Mouse (Mus musculus) MEL (cell line): ENCODE data around the gene Mafk. TPM values are rescaled to one million over a fixed set of nuclear protein-coding genes. Genes with fewer than 3 reads are reported as not detected.

Source experiments
- DNase-seq: peaks from one replicate; pipeline ENCODE4 v3.0.0; 2011; ENCODE audit warnings: low read depth, low spot score
- H3K27ac ChIP-seq: 2 replicates; pipeline ENCODE4 v1.5.1; 2012; ENCODE audit warnings: low read depth, mild to moderate bottlenecking, control low read depth, low read length, moderate library complexity; ENCODE audit not compliant: control insufficient read depth
- H3K27me3 ChIP-seq, 2 experiments: fragments of 150-350 bp in 1 of 2; sonication (generic) in 1 of 2; 2 replicates each; pipeline ENCODE4 v1.6.1; 2012; ENCODE audit warnings: low read length in 2 of 2, mild to moderate bottlenecking in 2 of 2, improper control_type of control experiment in 1 of 2, moderate library complexity in 1 of 2; ENCODE audit not compliant: insufficient read depth in 2 of 2, control insufficient read depth in 1 of 2
- H3K36me3 ChIP-seq, 2 experiments: 2 replicates each; pipeline ENCODE4 v1.6.1; 2012 to 2014; ENCODE audit warnings: low read length in 2 of 2, improper control_type of control experiment in 1 of 2, inconsistent platforms in 1 of 2, mild to moderate bottlenecking in 1 of 2; ENCODE audit not compliant: insufficient read depth in 2 of 2, control insufficient read depth in 1 of 2
- H3K4me1 ChIP-seq, 2 experiments: fragments of 150-350 bp in 1 of 2; sonication (generic) in 1 of 2; 2 replicates each; pipeline ENCODE4 v1.6.1; 2012; ENCODE audit warnings: low read length in 2 of 2, improper control_type of control experiment in 1 of 2, mild to moderate bottlenecking in 1 of 2; ENCODE audit not compliant: insufficient read depth in 2 of 2, control insufficient read depth in 1 of 2
- H3K4me3 ChIP-seq, 2 experiments: fragments of 150-350 bp in 1 of 2; sonication (generic) in 1 of 2; 2 replicates each; pipeline ENCODE4 v1.5.1; 2012; ENCODE audit warnings: low read depth in 2 of 2, low read length in 2 of 2, mild to moderate bottlenecking in 2 of 2, moderate library complexity in 2 of 2, control low read depth in 1 of 2, improper control_type of control experiment in 1 of 2; ENCODE audit not compliant: control insufficient read depth in 1 of 2, insufficient read depth in 1 of 2
- H3K79me2 ChIP-seq: 2 replicates; pipeline ENCODE4 v1.6.1; 2012; ENCODE audit warnings: mild to moderate bottlenecking, low read length, moderate library complexity; ENCODE audit not compliant: control insufficient read depth, poor library complexity, insufficient read depth
- H3K9ac ChIP-seq: 2 replicates; pipeline ENCODE4 v1.6.1; 2012; ENCODE audit warnings: low read depth, mild to moderate bottlenecking, control low read depth, low read length, moderate library complexity; ENCODE audit not compliant: control insufficient read depth, poor library complexity, severe bottlenecking
- H3K9me3 ChIP-seq: fragments of 150-350 bp; sonication (generic); replicated peaks from 2 replicates; pipeline ENCODE4 v1.6.1; 2012; ENCODE audit warnings: mild to moderate bottlenecking, low read length, improper control_type of control experiment, moderate library complexity; ENCODE audit not compliant: insufficient read depth
- CHD1 ChIP-seq: IDR thresholded peaks from 2 replicates; pipeline ENCODE4 v1.6.1; 2012; ENCODE audit warnings: low read depth, mild to moderate bottlenecking, inconsistent platforms, low read length, improper control_type of control experiment
- E2F4 ChIP-seq: IDR thresholded peaks from 2 replicates; pipeline ENCODE4 v1.6.1; 2011; ENCODE audit warnings: low read depth, low read length, improper control_type of control experiment, borderline replicate concordance
- ELF1 ChIP-seq: IDR thresholded peaks from 2 replicates; pipeline ENCODE4 v1.6.1; 2014; ENCODE audit warnings: low read depth, mild to moderate bottlenecking, inconsistent platforms, low read length, improper control_type of control experiment, moderate library complexity
- EP300 ChIP-seq, 2 experiments: IDR thresholded peaks; 2 replicates each; pipeline ENCODE4 v1.6.1; 2011; ENCODE audit warnings: improper control_type of control experiment in 2 of 2, low read length in 2 of 2, low read depth in 1 of 2, mild to moderate bottlenecking in 1 of 2
- ETS1 ChIP-seq: IDR thresholded peaks from 2 replicates; pipeline ENCODE4 v1.6.1; 2012; ENCODE audit warnings: low read depth, mild to moderate bottlenecking, inconsistent platforms, low read length, improper control_type of control experiment, moderate library complexity
- GABPA ChIP-seq: IDR thresholded peaks from 2 replicates; pipeline ENCODE4 v1.6.1; 2012; ENCODE audit warnings: low read depth, mild to moderate bottlenecking, inconsistent platforms, low read length, improper control_type of control experiment, moderate library complexity
- GATA1 ChIP-seq: IDR thresholded peaks from 2 replicates; pipeline ENCODE4 v1.6.1; 2011; ENCODE audit warnings: low read depth, low read length, improper control_type of control experiment
- JUND ChIP-seq: IDR thresholded peaks from 2 replicates; pipeline ENCODE4 v1.6.1; 2011; ENCODE audit warnings: low read depth, mild to moderate bottlenecking, improper control_type of control experiment, low read length
- MAFK ChIP-seq: IDR thresholded peaks from 2 replicates; pipeline ENCODE4 v1.6.1; 2011; ENCODE audit warnings: low read depth, mild to moderate bottlenecking, low read length, improper control_type of control experiment, borderline replicate concordance
- MAX ChIP-seq: IDR thresholded peaks from 2 replicates; pipeline ENCODE4 v1.6.1; 2011; ENCODE audit warnings: low read length, improper control_type of control experiment
- MAZ ChIP-seq: IDR thresholded peaks from 2 replicates; pipeline ENCODE4 v1.6.1; 2012; ENCODE audit warnings: low read depth, mild to moderate bottlenecking, inconsistent platforms, low read length, improper control_type of control experiment
- MEF2A ChIP-seq: IDR thresholded peaks from 2 replicates; pipeline ENCODE4 v1.6.1; 2014; ENCODE audit warnings: low read depth, mild to moderate bottlenecking, inconsistent platforms, low read length, improper control_type of control experiment; ENCODE audit not compliant: poor library complexity, insufficient replicate concordance, severe bottlenecking; ENCODE audit errors: extremely low read depth
- MYB ChIP-seq: IDR thresholded peaks from 2 replicates; pipeline ENCODE4 v1.6.1; 2011; ENCODE audit warnings: mild to moderate bottlenecking, low read depth, low read length, improper control_type of control experiment
- MYC ChIP-seq: IDR thresholded peaks from 2 replicates; pipeline ENCODE4 v1.6.1; 2011; ENCODE audit warnings: low read depth, mild to moderate bottlenecking, low read length, improper control_type of control experiment, moderate library complexity
- POLR2AphosphoS2 ChIP-seq: IDR thresholded peaks from 2 replicates; pipeline ENCODE4 v1.6.1; 2011; ENCODE audit warnings: low read length, improper control_type of control experiment
- POLR2AphosphoS5 ChIP-seq: IDR thresholded peaks from 2 replicates; pipeline ENCODE4 v1.6.1; 2012; ENCODE audit warnings: low read depth, borderline replicate concordance, mild to moderate bottlenecking, inconsistent platforms, low read length, moderate library complexity, mixed read lengths
- RAD21 ChIP-seq: IDR thresholded peaks from 2 replicates; pipeline ENCODE4 v1.6.1; 2011; ENCODE audit warnings: mild to moderate bottlenecking, low read depth, low read length, improper control_type of control experiment
- RCOR1 ChIP-seq: IDR thresholded peaks from 2 replicates; pipeline ENCODE4 v1.6.1; 2012; ENCODE audit warnings: low read depth, mild to moderate bottlenecking, inconsistent platforms, low read length, improper control_type of control experiment
- SIN3A ChIP-seq: IDR thresholded peaks from 2 replicates; pipeline ENCODE4 v1.6.1; 2012; ENCODE audit warnings: low read length, improper control_type of control experiment, inconsistent platforms
- SMC3 ChIP-seq: IDR thresholded peaks from 2 replicates; pipeline ENCODE4 v1.6.1; 2011; ENCODE audit warnings: low read depth, low read length, improper control_type of control experiment
- TAL1 ChIP-seq: IDR thresholded peaks from 2 replicates; pipeline ENCODE4 v1.6.1; 2012; ENCODE audit warnings: mild to moderate bottlenecking, inconsistent platforms, low read length, moderate library complexity, mixed read lengths
- TBP ChIP-seq: IDR thresholded peaks from 2 replicates; pipeline ENCODE4 v1.8.0; 2011; ENCODE audit warnings: low read depth, low read length, improper control_type of control experiment
- TCF12 ChIP-seq: IDR thresholded peaks from 2 replicates; pipeline ENCODE4 v1.6.1; 2014; ENCODE audit warnings: low read depth, mild to moderate bottlenecking, inconsistent platforms, low read length, improper control_type of control experiment, moderate library complexity
- USF1 ChIP-seq: IDR thresholded peaks from 2 replicates; pipeline ENCODE4 v1.6.1; 2014; ENCODE audit warnings: low read depth, mild to moderate bottlenecking, inconsistent platforms, low read length, improper control_type of control experiment, moderate library complexity
- ZC3H11A ChIP-seq: IDR thresholded peaks from 2 replicates; pipeline ENCODE4 v1.6.1; 2012; ENCODE audit warnings: low read depth, mild to moderate bottlenecking, inconsistent platforms, low read length, improper control_type of control experiment
- ZKSCAN1 ChIP-seq: IDR thresholded peaks from 2 replicates; pipeline ENCODE4 v1.6.1; 2012; ENCODE audit warnings: low read depth, mild to moderate bottlenecking, inconsistent platforms, low read length, improper control_type of control experiment, moderate library complexity
- ZMIZ1 ChIP-seq: IDR thresholded peaks from 2 replicates; pipeline ENCODE4 v1.6.1; 2012; ENCODE audit warnings: low read depth, mild to moderate bottlenecking, inconsistent platforms, low read length, improper control_type of control experiment, moderate library complexity
- ZNF384 ChIP-seq: IDR thresholded peaks from 2 replicates; pipeline ENCODE4 v1.6.1; 2012; ENCODE audit warnings: low read depth, mild to moderate bottlenecking, inconsistent platforms, low read length, improper control_type of control experiment
- polyA plus RNA-seq, 2 experiments: library from polyadenylated mRNA; stranded (reverse) in 1 of 2; unstranded in 1 of 2; fragments of >175 nt in 1 of 2; fragments of >200 nt in 1 of 2; gene quantifications; 2 replicates each; pipeline versions ENCODE4 v1.2.1 to v1.2.4; 2012; ENCODE audit warnings: low replicate concordance in 2 of 2, low read depth in 1 of 2; ENCODE audit not compliant: insufficient read length in 2 of 2, insufficient read depth in 1 of 2, missing spikeins in 1 of 2
- total RNA-seq: library from RNA; depleted of rRNA; stranded (reverse); fragments of 300-350 nt; gene quantifications from 2 replicates; pipeline ENCODE4 v1.2.3, GENCODE M21; 2012

Mafk gene
- total and polyA plus RNA-seq, 3 experiments: 56.5 to 62.1 TPM; not detected in 1

DNA sequence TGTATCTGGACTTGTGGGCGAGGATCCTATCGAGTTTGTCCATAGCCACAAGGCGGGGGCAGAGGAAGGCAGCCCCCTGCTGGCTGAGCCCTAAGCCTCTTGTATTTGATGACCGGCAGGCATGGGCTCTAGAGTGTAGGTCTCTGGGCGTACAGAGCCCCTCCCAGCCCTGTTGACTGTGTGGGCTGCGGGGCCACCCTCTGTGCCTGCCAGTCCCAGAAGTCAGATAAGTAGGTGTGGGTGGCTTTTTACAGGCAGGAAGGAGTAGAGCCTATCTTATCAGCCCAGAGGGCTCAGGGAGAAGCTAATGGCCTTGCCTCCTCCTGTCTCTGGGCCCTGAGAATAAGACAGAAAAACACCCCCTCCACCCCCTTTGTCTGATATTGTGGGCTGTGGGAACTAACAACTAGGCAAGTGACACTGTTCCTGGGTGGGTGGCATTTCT is 12.8 kb downstream of the Mafk start (continued):
- TF ChIP-seq RCOR1 (peak; percentile 85; the same call in 1 of the 2 replicates), USF1 (0 out of 2 replicates have a peak, but pooled peaks have one; percentile 32), MYB (peak; percentile 51; the same call in 1 of the 2 replicates), GATA1 (peak; percentile 100), RAD21 (no peak; the same call in 1 of the 2 replicates), ETS1 (peak; percentile 95), EP300 (IDR thresholded peaks at IDR 0.05; ENCODE audit: low read depth in 1 of 2, low read length in 2 of 2) (peak; percentile 99), ELF1 (peak; percentile 12; the same call in 1 of the 2 replicates)

DNA sequence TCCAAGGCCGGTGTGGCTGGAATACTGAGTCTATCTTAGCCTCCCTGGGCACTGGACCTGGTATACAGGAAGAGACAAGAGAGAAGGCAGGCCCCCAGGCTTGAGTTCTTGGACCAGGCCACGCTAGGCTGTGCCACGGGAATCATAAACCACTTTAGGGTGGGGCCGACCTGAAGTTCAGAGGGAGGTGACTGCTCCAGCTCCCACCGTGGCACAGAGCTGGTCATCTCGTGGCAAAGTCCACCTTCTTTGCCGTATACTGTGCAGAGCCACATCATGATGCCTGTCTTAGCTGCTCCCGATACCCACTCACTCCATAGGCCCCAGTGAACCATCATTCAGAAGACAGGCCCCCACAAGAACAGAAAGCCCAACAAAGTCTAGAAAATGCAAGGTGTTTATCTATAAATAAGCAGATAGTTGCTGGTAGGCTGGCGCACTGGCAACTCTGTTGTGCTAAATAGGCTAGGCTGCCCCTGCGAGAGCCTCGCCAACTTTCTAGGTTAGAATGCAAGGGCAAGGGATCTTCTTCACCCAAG is 13.3 kb downstream of the Mafk start:
- peaks cover 0 to 20% of the 10 kb centered on the region in 2 experiments; a peak in 3 of 4 replicates for H3K36me3 ChIP-seq
- no peaks in the 10 kb centered on the region for H3K9me3 ChIP-seq
- H3K9ac ChIP-seq: peak overlapping the region; percentile 66
- no peak for DNase-seq
- TF ChIP-seq TBP (no peak), MEF2A (peak; percentile 15; the same call in 1 of the 2 replicates), TAL1 (peak; percentile 34; the same call in 1 of the 2 replicates), ZNF384 (no peak), SMC3 (no peak), MAFK (no peak), POLR2AphosphoS5 (no peak), E2F4 (no peak), GABPA (no peak), ZC3H11A (no peak), EP300 (IDR thresholded peaks at IDR 0.05; ENCODE audit: low read depth in 1 of 2, low read length in 2 of 2) (peak; percentile 55 to 57; a peak in 2 of 4 replicates), ZMIZ1 (no peak), SIN3A (no peak), MAX (no peak), CHD1 (no peak), ELF1 (peak; percentile 2; the same call in 1 of the 2 replicates), ETS1 (peak; percentile 11; the same call in 1 of the 2 replicates), MYB (no peak), RAD21 (no peak), ZKSCAN1 (no peak), TCF12 (peak; percentile 30; the same call in 1 of the 2 replicates), GATA1 (peak; percentile 43; the same call in 1 of the 2 replicates), JUND (no peak), POLR2AphosphoS2 (no peak), USF1 (no peak), MYC (no peak), MAZ (no peak)
- H3K27ac ChIP-seq: peak overlapping the region; percentile 99
- H3K79me2 ChIP-seq: no peaks in the 10 kb centered on the region
- no peaks in the 10 kb centered on the region for H3K27me3 ChIP-seq
- H3K4me1 ChIP-seq: peaks cover 6 to 32% of the 10 kb centered on the region in 2 experiments
- H3K4me3 ChIP-seq: peak overlapping the region; percentile 8 to 21
